In the genomic region with DNA sequence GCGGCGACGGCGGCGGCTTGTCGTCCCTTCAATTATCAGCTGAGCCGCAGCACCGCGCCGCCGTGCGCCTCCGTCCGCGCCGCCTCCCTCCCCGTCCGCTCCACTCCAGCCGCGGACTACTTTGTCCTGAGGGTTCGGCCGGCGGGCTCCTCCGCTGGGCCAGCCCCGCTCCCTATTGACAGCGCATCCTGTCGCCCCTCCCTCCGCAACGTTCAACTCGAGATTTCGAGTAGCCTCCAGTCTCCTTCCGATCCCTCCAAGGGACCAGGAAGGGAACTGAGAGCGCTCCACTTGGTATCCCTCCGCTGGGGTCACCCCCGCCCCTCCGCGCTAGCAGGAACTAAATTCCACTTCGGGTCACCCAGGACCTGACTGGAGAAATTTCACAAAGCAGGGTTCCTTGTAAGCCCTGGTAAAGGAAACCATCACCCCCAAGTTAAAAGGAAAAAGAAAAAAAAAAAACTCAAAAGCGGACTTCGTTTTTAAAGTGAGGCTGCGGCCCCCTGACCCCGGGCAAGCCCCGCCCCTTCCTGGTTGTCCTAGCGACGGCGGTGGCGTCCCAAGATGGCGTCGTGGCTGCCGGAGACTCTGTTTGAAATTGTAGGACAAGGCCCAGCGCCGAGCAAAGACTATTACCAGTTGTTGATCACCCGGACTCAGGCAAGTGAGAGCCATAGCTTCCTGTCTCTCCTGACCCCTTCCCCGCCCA, we compare ENCODE assay signal across 8 mouse cellular contexts. TPM values are rescaled to one million over a fixed set of nuclear protein-coding genes. Genes with fewer than 3 reads are reported as not detected.
A peak's percentile ranks its signal among the peaks of the same experiment; 100 is the strongest.
DNase-seq lines count a peak whose midpoint lies in the region; ATAC-seq lines count a peak whose summit lies in the region.

TSS of gene Fbxo36 (plus strand) at position 533 of the 709 bp plus-strand sequence.

- ATAC-seq in forebrain, embryonic 14.5 days: peak; percentile 88
- ATAC-seq in neural tube, embryonic 15.5 days (ENCODE audit: low FRiP score): peak; percentile 87

- under 1% methylated on average over 50 of the region's 54 CpGs for WGBS in forebrain, embryonic 14.5 days
- under 1% methylated on average over 49 of the region's 54 CpGs for WGBS in neural tube, embryonic 15.5 days

- peaks cover 5% of the 10 kb centered on the region for H3K4me1 ChIP-seq in forebrain, embryonic 14.5 days (ENCODE audit: control insufficient read depth, insufficient read depth, low read length)
- peaks cover 32% of the 10 kb centered on the region for H3K4me1 ChIP-seq in neural tube, embryonic 15.5 days

- peak within 1 kb of the TSS; percentile 98 for H3K27ac ChIP-seq in forebrain, embryonic 14.5 days (ENCODE audit: low read depth, low read length)
- peak within 1 kb of the TSS; percentile 96 for H3K27ac ChIP-seq in neural tube, embryonic 15.5 days (replicated peaks)

- H3K4me3 ChIP-seq in forebrain, embryonic 14.5 days (ENCODE audit: low read depth, low read length): peak within 1 kb of the TSS; percentile 92
- H3K4me3 ChIP-seq in neural tube, embryonic 15.5 days (replicated peaks): peak within 1 kb of the TSS; percentile 95

- DNase-seq in ES-CJ7 (ENCODE audit: low read depth, low spot score): peak; percentile 98
- peak; percentile 86 for DNase-seq in cerebellum, adult 11 months
- peak; percentile 97 for DNase-seq in forebrain, embryonic 14.5 days (ENCODE audit: low spot score)
- DNase-seq in heart, postnatal 14 days: peak; percentile 93 to 95
- DNase-seq in layer of hippocampus, adult 11-12 months (ENCODE audit: low spot score): peak; percentile 93
- peak; percentile 94 for DNase-seq in lung, adult 18-20 months
- peak; percentile 95 for DNase-seq in testis, postnatal 14 days (ENCODE audit: low spot score)

- no peaks in the 10 kb centered on the region for H3K9me3 ChIP-seq in forebrain, embryonic 14.5 days (replicated peaks; ENCODE audit: control insufficient read depth, low read length)
- no peaks in the 10 kb centered on the region for H3K9me3 ChIP-seq in neural tube, embryonic 15.5 days (replicated peaks)

- intact Hi-C loops in heart, postnatal 14 days (cut with DNase I): loop anchor here (5.0 to 10.0 kb wide), 4 partner anchors 37 to 102 kb away; no protein-coding TSS in a partner anchor

- peaks cover 6% of the 10 kb centered on the region; the same call in 1 of the 2 replicates for H3K36me3 ChIP-seq in forebrain, embryonic 14.5 days (ENCODE audit: control insufficient read depth, insufficient read depth, low read length)
- no peaks in the 10 kb centered on the region for H3K36me3 ChIP-seq in neural tube, embryonic 15.5 days

- peak within 1 kb of the TSS; percentile 95 for H3K9ac ChIP-seq in forebrain, embryonic 14.5 days (ENCODE audit: low read length)
- peak within 1 kb of the TSS; percentile 99 for H3K9ac ChIP-seq in neural tube, embryonic 15.5 days (replicated peaks)

- H3K4me2 ChIP-seq in forebrain, embryonic 14.5 days (ENCODE audit: low read length): peak within 1 kb of the TSS; percentile 81
- H3K4me2 ChIP-seq in neural tube, embryonic 15.5 days: peak within 1 kb of the TSS; percentile 81

- H3K27me3 ChIP-seq in forebrain, embryonic 14.5 days (replicated peaks; ENCODE audit: control insufficient read depth, insufficient read depth, low read length): no peaks in the 10 kb centered on the region
- no peaks in the 10 kb centered on the region for H3K27me3 ChIP-seq in neural tube, embryonic 15.5 days (replicated peaks)

RNA-seq across cellular contexts. Expression of gene Fbxo36, which starts in this region (rescaled TPM):
- polyA plus RNA-seq in forebrain, embryonic 14.5 days (2014; fragmentation: Nextera tagmentation; extraction: Ambion mirVana): 6.3 and 7.5 TPM in 2 replicates
- 1 to 10 TPM; 1.2 to 1.8 TPM for total RNA-seq in heart, postnatal 14 days (2021)
- 4.5 and 5.4 TPM in 2 replicates for polyA plus RNA-seq in neural tube, embryonic 15.5 days (2015; fragmentation: Nextera tagmentation; extraction: Ambion mirVana)

Comparison
In these comparisons a context has a peak if more than half of its experiments do, and no peak if none do; other contexts are left out.
1. Peak in every context shown above with its lines: DNase-seq, ATAC-seq, H3K4me3 ChIP-seq and H3K27ac ChIP-seq.